Mouse (Mus musculus) embryonic facial prominence, embryonic 12.5 days (tissue): ENCODE results near the gene Adck1. TPM values are rescaled to one million over a fixed set of nuclear protein-coding genes. Genes with fewer than 3 reads are reported as not detected.
"Not testable (repeated sequence)": the region's sequence is repeated elsewhere in the genome, so short reads cannot be mapped to it uniquely, and the experiment has no call there.

ENCODE experiments used
- ATAC-seq: fragments of 200-750 bp; cut with Nextera tagmentation; 2 replicates; pipeline ENCODE4 v1.8.0; 2017; ENCODE audit not compliant: insufficient number of reproducible peaks, insufficient read depth, low FRiP score, low TSS enrichment
- H3K27ac ChIP-seq: fragments of 300-500 bp; sonication (generic); 2 replicates; pipeline ENCODE4 v1.5.1; 2016; ENCODE audit warnings: mild to moderate bottlenecking
- H3K27me3 ChIP-seq: fragments of 300-500 bp; sonication (generic); 2 replicates; pipeline ENCODE4 v1.6.1; 2016; ENCODE audit warnings: mild to moderate bottlenecking, moderate library complexity
- H3K36me3 ChIP-seq: fragments of 300-500 bp; sonication (generic); 2 replicates; pipeline ENCODE4 v1.6.1; 2016; ENCODE audit warnings: mild to moderate bottlenecking
- H3K4me1 ChIP-seq: fragments of 300-500 bp; sonication (generic); 2 replicates; pipeline ENCODE4 v1.6.1; 2016
- H3K4me2 ChIP-seq: fragments of 300-500 bp; sonication (generic); replicated peaks from 2 replicates; pipeline ENCODE4 v1.6.1; 2016; ENCODE audit warnings: mild to moderate bottlenecking, moderate library complexity
- H3K4me3 ChIP-seq: fragments of 300-500 bp; sonication (generic); 2 replicates; pipeline ENCODE4 v1.5.1; 2016; ENCODE audit warnings: mild to moderate bottlenecking
- H3K9ac ChIP-seq: fragments of 300-500 bp; sonication (generic); 2 replicates; pipeline ENCODE4 v1.6.1; 2016; ENCODE audit warnings: mild to moderate bottlenecking, moderate library complexity
- H3K9me3 ChIP-seq: fragments of 300-500 bp; sonication (generic); 2 replicates; pipeline ENCODE4 v1.6.1; 2016; ENCODE audit warnings: mild to moderate bottlenecking, moderate library complexity
- WGBS: fragments of 180-500 bp; shearing (Covaris S2); methylation state at CpG from one replicate; pipeline ENCODE4 v1.1.7; 2016; 5-methylcytosine and 5-hydroxymethylcytosine counted together
- polyA plus RNA-seq: library from polyadenylated mRNA; unstranded; fragments of >200 nt; fragmentation: Nextera tagmentation; extraction: Ambion mirVana; gene quantifications from 2 replicates; pipeline ENCODE4 v1.2.1, GENCODE M21; 2016

The Adck1 gene
- polyA plus RNA-seq, 1 experiment from 2014 or later = 24.3 TPM

GRCm38 (mm10) chr12:88461026-88461425 is 100.7 kb downstream of the Adck1 start:
- Histone ChIP-seq H3K27ac (no peak overlapping the region), H3K9ac (no peak overlapping the region), H3K9me3 (no peaks in the 10 kb centered on the region), H3K36me3 (peaks cover 5% of the 10 kb centered on the region; the same call in 1 of the 2 replicates), H3K4me2 (no peak overlapping the region), H3K27me3 (no peaks in the 10 kb centered on the region), H3K4me1 (no peaks in the 10 kb centered on the region), H3K4me3 (no peak overlapping the region)
- ATAC-seq = no peak
- 85% methylated on average over 6 of the region's 6 CpGs for WGBS

DNA sequence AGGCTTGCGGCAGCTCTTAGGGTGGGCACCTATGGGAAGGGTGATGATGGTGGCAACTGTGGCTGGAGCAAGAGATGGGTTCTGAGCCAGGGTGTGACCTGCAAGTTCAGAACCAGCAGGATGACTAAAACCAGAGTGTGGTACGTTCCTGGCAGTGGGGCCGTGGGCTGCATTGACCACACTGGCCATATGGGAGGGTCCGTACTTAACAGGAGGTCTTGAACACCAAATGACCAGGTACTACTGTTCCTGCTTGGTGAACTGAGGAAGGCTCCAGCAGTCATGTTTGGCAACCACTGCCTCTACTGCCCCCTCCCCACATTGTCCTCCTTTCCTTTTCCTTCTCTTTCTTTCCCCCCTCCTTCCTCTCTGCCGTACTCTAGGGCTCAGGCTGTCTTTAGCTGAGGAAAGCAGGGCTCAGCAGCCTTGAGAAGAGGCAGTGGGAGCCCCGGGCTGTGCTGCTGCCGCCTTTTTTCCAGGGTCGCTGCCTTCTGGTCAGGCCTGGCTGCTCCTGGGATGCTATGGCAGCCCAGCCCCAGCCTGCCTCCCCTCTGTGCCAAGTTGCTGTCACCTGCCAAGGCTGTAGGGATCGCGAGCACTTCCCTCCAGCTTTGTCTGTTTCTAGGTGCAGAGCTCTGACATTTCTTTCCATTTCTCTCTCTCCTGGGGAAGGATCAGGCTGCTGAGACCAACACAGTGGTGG is 103.4 kb downstream of the Adck1 start:
- no peaks in the 10 kb centered on the region for H3K4me1 ChIP-seq
- no peak; the same call in 1 of the 2 replicates for ATAC-seq
- no peaks in the 10 kb centered on the region for H3K9me3 ChIP-seq
- no peak overlapping the region for H3K9ac ChIP-seq
- H3K4me2 ChIP-seq = no peak overlapping the region
- H3K27ac ChIP-seq = no peak overlapping the region
- WGBS = 81% methylated on average over 10 of the region's 10 CpGs
- H3K27me3 ChIP-seq = no peaks in the 10 kb centered on the region
- no peak overlapping the region for H3K4me3 ChIP-seq
- peaks cover 5% of the 10 kb centered on the region; the same call in 1 of the 2 replicates for H3K36me3 ChIP-seq

DNA sequence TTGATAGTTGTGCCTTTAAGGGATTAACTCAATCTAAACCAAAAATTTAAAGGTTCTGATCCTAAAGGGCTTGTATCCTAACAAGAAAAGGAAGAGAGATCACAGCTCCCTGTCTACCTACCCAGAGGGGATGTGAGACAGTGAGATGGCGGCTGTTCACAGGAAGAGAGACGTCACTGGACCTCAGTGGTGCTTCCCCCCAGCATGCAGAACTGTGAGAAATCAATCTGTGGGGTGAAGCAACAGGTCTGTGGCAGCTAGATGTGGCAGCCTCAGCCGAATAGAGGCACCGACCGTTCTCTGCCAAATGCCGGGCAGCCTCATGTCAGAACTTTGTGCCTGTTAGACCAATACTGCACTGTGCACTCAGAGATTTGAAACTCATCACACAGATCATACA is 106.4 kb downstream of the Adck1 start:
- no peak overlapping the region for H3K4me3 ChIP-seq
- ATAC-seq = no peak
- H3K27ac ChIP-seq = no peak overlapping the region
- WGBS = 87% methylated on average over 6 of the region's 6 CpGs
- no peaks in the 10 kb centered on the region for H3K9me3 ChIP-seq
- no peaks in the 10 kb centered on the region for H3K36me3 ChIP-seq
- H3K9ac ChIP-seq = no peak overlapping the region
- no peaks in the 10 kb centered on the region for H3K27me3 ChIP-seq
- no peaks in the 10 kb centered on the region for H3K4me1 ChIP-seq
- no peak overlapping the region for H3K4me2 ChIP-seq

GRCm38 (mm10) chr12:88467257-88467656 is 106.9 kb downstream of the Adck1 start:
- no peak for ATAC-seq
- WGBS = 62% methylated on average over 3 of the region's 3 CpGs
- no peak overlapping the region for H3K4me2 ChIP-seq

DNA sequence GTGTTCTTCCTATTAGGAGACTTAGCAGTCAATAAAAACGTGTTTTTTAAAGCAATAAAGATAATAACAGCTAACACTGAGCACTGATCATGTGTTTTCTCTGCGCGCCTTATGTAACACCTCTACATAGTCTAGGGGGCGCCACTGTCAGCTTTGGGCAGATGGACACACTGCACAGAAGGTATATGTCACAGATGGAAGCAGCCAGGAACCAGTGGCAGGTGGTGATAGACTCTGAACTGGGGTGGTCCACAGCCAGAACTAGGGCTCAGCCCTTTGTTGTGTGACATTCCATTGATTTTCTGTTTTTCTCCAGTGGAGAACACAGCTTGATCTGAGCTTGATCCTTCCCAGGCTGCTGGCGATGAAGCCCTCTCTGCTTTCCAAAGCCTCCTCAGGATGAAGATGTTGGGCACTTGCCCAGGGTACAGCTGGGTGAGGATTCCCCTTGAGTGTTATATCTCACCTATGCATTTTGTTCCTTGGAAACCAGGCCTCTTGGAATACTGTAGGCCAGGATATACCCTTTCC is 107.6 kb downstream of the Adck1 start:
- Histone ChIP-seq H3K4me1 (no peaks in the 10 kb centered on the region), H3K4me2 (no peak overlapping the region), H3K9ac (no peak overlapping the region), H3K9me3 (no peaks in the 10 kb centered on the region), H3K27ac (no peak overlapping the region), H3K36me3 (no peaks in the 10 kb centered on the region), H3K27me3 (no peaks in the 10 kb centered on the region), H3K4me3 (no peak overlapping the region)
- 71% methylated on average over 5 of the region's 5 CpGs for WGBS
- ATAC-seq = no peak

More at GRCm38 (mm10) chr12:88467257-88467656, 106.9 kb downstream of the Adck1 start:
- Histone ChIP-seq H3K27ac (no peak overlapping the region), H3K27me3 (no peaks in the 10 kb centered on the region), H3K36me3 (no peaks in the 10 kb centered on the region), H3K4me1 (no peaks in the 10 kb centered on the region), H3K9ac (no peak overlapping the region), H3K4me3 (no peak overlapping the region), H3K9me3 (no peaks in the 10 kb centered on the region)

- Histone ChIP-seq H3K36me3 (no peaks in the 10 kb centered on the region), H3K9ac (no peak overlapping the region), H3K4me2 (no peak overlapping the region), H3K27me3 (no peaks in the 10 kb centered on the region), H3K4me1 (no peaks in the 10 kb centered on the region), H3K27ac (no peak overlapping the region), H3K4me3 (no peak overlapping the region), H3K9me3 (no peaks in the 10 kb centered on the region)
- no peak for ATAC-seq
- WGBS = 71% methylated on average over 6 of the region's 6 CpGs
These were observed 108.3 kb downstream of the Adck1 start for GRCm38 (mm10) chr12:88468691-88469090.

DNA sequence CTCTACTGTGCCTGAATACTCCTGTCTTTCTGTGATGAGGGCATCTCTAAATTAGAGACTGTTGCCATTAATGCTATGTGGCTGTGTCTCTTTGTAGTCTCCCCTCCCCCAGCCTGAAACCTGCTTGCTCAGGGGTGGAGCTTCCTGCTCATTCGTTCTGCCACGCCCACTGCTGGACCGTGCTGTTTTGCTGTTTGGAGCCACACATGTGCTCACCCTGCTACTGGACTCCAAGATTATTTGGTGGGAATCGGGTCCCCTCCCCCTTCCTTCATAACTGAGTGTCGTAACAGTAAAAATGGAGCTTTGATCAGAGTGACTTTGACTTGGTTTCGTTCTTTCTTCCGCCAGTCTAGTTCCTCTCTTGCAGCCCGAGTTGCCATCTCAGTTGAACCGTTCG is 111.5 kb downstream of the Adck1 start:
- ATAC-seq, H3K4me3 ChIP-seq: not testable (repeated sequence)
- WGBS = 62% methylated on average over 10 of the region's 10 CpGs

DNA sequence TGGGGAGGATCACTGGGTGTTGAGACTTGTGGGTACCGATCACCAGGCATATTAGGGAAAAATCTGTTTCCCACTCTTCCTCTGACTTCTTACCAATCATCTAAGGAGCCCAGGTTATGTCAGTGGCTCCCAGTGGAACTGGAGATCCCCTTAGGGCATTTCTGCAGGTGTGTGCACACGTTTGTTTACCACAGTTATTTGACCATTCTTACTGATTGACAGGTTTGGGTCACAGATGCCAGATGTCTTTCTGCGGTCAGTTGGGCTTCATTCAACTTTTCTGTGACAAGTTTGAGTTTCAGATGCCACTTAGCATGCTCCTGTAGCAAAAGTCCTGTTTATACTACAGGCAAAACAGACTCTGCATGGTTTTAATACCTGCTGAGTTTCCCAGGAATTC is 112.5 kb downstream of the Adck1 start:
- WGBS = 49% methylated on average over 3 of the region's 3 CpGs
- no peaks in the 10 kb centered on the region for H3K9me3 ChIP-seq

More for the DNA sequence above, 111.5 kb downstream of the Adck1 start:
- not testable (repeated sequence) for H3K36me3 ChIP-seq, H3K9me3 ChIP-seq, H3K4me1 ChIP-seq, H3K4me2 ChIP-seq, H3K27me3 ChIP-seq, H3K27ac ChIP-seq, H3K9ac ChIP-seq

DNA sequence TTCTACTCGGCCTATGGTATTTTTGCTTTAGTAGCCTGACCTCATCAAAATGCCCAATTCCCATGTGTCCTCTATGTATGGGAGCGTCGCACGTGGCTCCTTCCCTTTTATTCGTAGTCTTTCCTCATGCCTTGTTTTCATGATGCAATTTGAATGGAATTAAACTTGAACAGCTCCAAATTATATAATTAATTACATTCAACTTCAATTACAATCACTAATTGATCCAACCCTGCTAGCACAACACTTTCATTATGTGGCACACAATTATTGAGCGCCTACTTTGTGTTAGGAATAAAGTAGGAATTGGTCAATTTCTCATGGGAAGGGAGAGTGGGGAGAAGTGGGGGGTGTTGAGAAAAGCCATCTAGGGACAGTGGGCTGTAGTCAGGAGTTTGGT is 113.4 kb downstream of the Adck1 start:
- H3K36me3 ChIP-seq = no peaks in the 10 kb centered on the region
- WGBS = 72% methylated on average over 6 of the region's 6 CpGs
- H3K27ac ChIP-seq = no peak overlapping the region
- H3K4me3 ChIP-seq = no peak overlapping the region
- H3K4me2 ChIP-seq = no peak overlapping the region
- H3K4me1 ChIP-seq = no peaks in the 10 kb centered on the region
- no peak for ATAC-seq
- no peaks in the 10 kb centered on the region for H3K27me3 ChIP-seq
- H3K9ac ChIP-seq = no peak overlapping the region
- no peaks in the 10 kb centered on the region for H3K9me3 ChIP-seq

More for the DNA sequence above, 112.5 kb downstream of the Adck1 start:
- no peak overlapping the region for H3K4me3 ChIP-seq
- no peak overlapping the region for H3K4me2 ChIP-seq
- H3K27ac ChIP-seq = no peak overlapping the region
- H3K36me3 ChIP-seq = no peaks in the 10 kb centered on the region
- no peak for ATAC-seq
- H3K9ac ChIP-seq = no peak overlapping the region
- no peaks in the 10 kb centered on the region for H3K4me1 ChIP-seq
- no peaks in the 10 kb centered on the region for H3K27me3 ChIP-seq

GRCm38 (mm10) chr12:88475833-88476232 is 115.5 kb downstream of the Adck1 start:
- no peak overlapping the region for H3K4me3 ChIP-seq
- H3K27ac ChIP-seq = no peak overlapping the region
- ATAC-seq = no peak
- H3K4me1 ChIP-seq = no peaks in the 10 kb centered on the region
- 87% methylated on average over 3 of the region's 3 CpGs for WGBS
- H3K27me3 ChIP-seq = no peaks in the 10 kb centered on the region
- no peaks in the 10 kb centered on the region for H3K9me3 ChIP-seq
- no peak overlapping the region for H3K9ac ChIP-seq
- H3K4me2 ChIP-seq = no peak overlapping the region
- H3K36me3 ChIP-seq = no peaks in the 10 kb centered on the region

DNA sequence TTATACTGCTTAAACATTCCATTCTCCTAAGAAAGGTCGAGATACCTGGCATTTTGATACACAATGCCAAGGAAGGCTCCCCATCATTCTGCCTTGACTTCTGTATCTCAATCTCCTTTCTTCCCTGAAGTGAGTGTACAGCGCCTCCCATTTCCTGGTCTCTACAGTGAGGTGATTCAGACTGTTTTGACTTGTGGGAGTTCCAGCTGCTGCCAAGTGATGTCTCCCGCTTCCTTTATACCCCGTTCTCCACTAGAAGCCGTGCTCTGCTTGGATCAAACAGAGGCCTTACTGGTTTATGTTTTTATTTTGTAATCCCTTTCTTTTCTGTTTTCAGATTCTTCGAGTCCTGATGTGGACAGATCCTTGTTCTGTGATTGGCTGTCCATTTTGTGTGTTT is 116.3 kb downstream of the Adck1 start:
- Histone ChIP-seq H3K27ac (no peak overlapping the region), H3K27me3 (no peaks in the 10 kb centered on the region), H3K36me3 (no peaks in the 10 kb centered on the region), H3K9me3 (no peaks in the 10 kb centered on the region), H3K4me1 (no peaks in the 10 kb centered on the region), H3K4me3 (no peak overlapping the region), H3K4me2 (no peak overlapping the region), H3K9ac (no peak overlapping the region)
- no peak for ATAC-seq
- WGBS = 77% methylated on average over 6 of the region's 6 CpGs

DNA sequence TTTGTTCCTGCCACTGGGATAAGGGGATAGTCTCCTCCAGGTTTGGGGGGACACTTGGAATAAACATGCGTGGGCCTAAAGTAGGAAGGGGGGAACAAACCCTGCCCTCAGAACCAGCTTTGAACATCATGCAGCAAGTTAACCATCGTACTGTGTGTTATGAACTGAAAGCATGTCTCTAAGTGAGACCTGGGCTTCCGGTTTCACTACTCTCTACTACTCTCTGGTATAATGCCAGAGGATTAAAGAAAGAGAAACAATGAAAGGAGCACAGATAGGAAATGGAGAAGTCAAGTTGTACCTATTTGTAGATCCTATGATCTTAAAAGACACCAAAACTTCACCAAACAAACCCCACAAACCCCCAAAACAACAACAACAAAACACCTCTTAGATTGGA is 121.3 kb downstream of the Adck1 start:
- no peaks in the 10 kb centered on the region for H3K36me3 ChIP-seq
- H3K27me3 ChIP-seq = no peaks in the 10 kb centered on the region
- 77% methylated on average over 3 of the region's 3 CpGs for WGBS
- H3K9me3 ChIP-seq = no peaks in the 10 kb centered on the region
- ATAC-seq = no peak
- H3K4me1 ChIP-seq = no peaks in the 10 kb centered on the region
- no peak overlapping the region for H3K4me2 ChIP-seq
- H3K9ac ChIP-seq = no peak overlapping the region
- no peak overlapping the region for H3K4me3 ChIP-seq
- H3K27ac ChIP-seq = no peak overlapping the region
